9 mouse cellular contexts compared by ENCODE assay signal in the genomic region with DNA sequence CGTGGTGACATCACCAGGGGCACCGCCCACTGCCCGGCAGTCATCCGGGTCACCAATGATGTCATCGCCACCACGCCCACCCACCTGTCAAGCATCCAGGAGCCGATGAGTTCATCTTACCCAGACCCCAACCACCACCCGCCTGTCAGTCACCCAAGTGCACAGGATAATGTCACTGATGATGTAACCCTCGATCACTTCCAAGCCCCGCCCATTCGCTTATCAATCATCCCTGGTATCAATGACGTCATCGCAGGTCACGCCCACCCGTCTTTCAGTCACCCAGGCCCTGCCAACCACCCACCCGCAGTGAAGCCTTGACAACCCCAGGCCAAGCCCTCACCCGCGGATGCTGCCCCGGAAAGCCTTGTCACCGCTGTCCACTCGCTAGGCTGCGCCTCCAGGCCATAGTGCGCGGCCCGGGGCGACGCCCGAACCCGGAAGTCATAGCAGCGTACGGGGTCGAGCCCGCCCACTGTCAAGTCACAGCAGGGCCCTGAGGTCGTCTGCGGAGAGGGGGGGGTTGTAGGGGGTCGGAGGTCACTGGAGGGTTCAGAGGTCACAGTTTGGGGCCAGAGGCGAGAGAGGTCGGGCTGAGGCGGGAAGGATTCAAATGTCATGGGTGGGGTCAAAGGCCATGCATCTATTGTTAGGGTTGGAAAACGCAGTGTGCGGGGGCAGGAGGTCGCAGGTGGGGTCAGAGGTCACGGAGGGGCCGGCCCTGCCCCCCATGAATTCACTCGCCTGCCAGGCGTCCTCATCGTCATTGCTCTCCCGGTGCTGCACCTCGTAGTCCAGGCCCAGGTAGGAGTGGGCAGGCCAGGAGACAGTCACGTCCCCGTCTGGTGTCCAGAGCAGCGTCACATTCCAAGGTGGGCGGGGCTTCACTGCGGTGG. TPM values are rescaled to one million over a fixed set of nuclear protein-coding genes. Genes with fewer than 3 reads are reported as not detected.
A peak's percentile ranks its signal among the peaks of the same experiment; 100 is the strongest.
DNase-seq lines count a peak whose midpoint lies in the region; ATAC-seq and TF ChIP-seq lines count a peak whose summit lies in the region.
"Had no signal": no experiment of that assay in that cellular context is flagged by ENCODE, and none has a peak within 500 bp of the region (broad histone marks: within the 10 kb centered on the region; RNA-seq: fewer than 3 reads in every experiment).

No protein-coding gene starts in this region.

- no peak for TF ChIP-seq EP300 in heart, postnatal 0 days (IDR thresholded peaks at IDR 0.05; ENCODE audit: low read depth)

- ATAC-seq in heart, postnatal 0 days (ENCODE audit: insufficient read depth, low read depth), result no peak

- H3K27me3 ChIP-seq in E14TG2a.4 (ENCODE audit: insufficient read depth, low read length), result no peaks in the 10 kb centered on the region
- no peaks in the 10 kb centered on the region for H3K27me3 ChIP-seq in embryonic facial prominence, embryonic 10.5 days (replicated peaks; ENCODE audit: low read depth, poor library complexity, severe bottlenecking)
- no peaks in the 10 kb centered on the region for H3K27me3 ChIP-seq in heart, postnatal 0 days (ENCODE audit: control insufficient read depth, insufficient read depth, low read length)
- H3K27me3 ChIP-seq in midbrain, embryonic 10.5 days (ENCODE audit: low read depth, poor library complexity, severe bottlenecking), result no peaks in the 10 kb centered on the region

- H3K4me3 ChIP-seq in E14TG2a.4 (replicated peaks; ENCODE audit: low read length), result peak overlapping the region; percentile 79
- H3K4me3 ChIP-seq in embryonic facial prominence, embryonic 10.5 days, result peak overlapping the region; percentile 74
- H3K4me3 ChIP-seq in heart, postnatal 0 days (ENCODE audit: low read depth, low read length), result peak overlapping the region; percentile 71
- H3K4me3 ChIP-seq in midbrain, embryonic 10.5 days, result peak overlapping the region; percentile 76

- H3K9me3 ChIP-seq in E14TG2a.4 (ENCODE audit: low read length), result peaks cover 35% of the 10 kb centered on the region
- peaks cover 72% of the 10 kb centered on the region for H3K9me3 ChIP-seq in embryonic facial prominence, embryonic 10.5 days
- peaks cover 43% of the 10 kb centered on the region for H3K9me3 ChIP-seq in heart, postnatal 0 days (replicated peaks; ENCODE audit: control insufficient read depth, low read length)
- peaks cover 70% of the 10 kb centered on the region for H3K9me3 ChIP-seq in midbrain, embryonic 10.5 days (replicated peaks)

- no peak overlapping the region for H3K4me2 ChIP-seq in heart, postnatal 0 days (ENCODE audit: low read depth, low read length)

- peak; percentile 81 for DNase-seq in cerebellum, adult 11 months
- DNase-seq in cerebellum, postnatal 4 days (ENCODE audit: low spot score in 2 of 2), result no peak
- DNase-seq in embryonic facial prominence, embryonic 10.5 days (ENCODE audit: low spot score), result peak; percentile 29
- DNase-seq in heart, postnatal 0 days (ENCODE audit: low spot score), result no peak
- peak; percentile 55 for DNase-seq in layer of hippocampus, adult 9-11 months
- DNase-seq in midbrain, embryonic 10.5 days (ENCODE audit: low spot score), result peak; percentile 12
- peak; percentile 23 for DNase-seq in thymus, postnatal 0 days (ENCODE audit: low spot score)

- H3K4me1 ChIP-seq in E14TG2a.4 (replicated peaks; ENCODE audit: low read depth, low read length), result 0 out of 2 replicates have a peak, but pooled peaks cover 5% of the 10 kb centered on the region
- H3K4me1 ChIP-seq in embryonic facial prominence, embryonic 10.5 days, result no peaks in the 10 kb centered on the region
- H3K4me1 ChIP-seq in heart, postnatal 0 days (ENCODE audit: control insufficient read depth, insufficient read depth), result no peaks in the 10 kb centered on the region
- 0 out of 2 replicates have a peak, but pooled peaks cover 5% of the 10 kb centered on the region for H3K4me1 ChIP-seq in midbrain, embryonic 10.5 days

- 77% methylated on average over 54 of the region's 54 CpGs for WGBS in embryonic facial prominence, embryonic 10.5 days
- 75% methylated on average over 54 of the region's 54 CpGs for WGBS in heart, postnatal 0 days
- WGBS in midbrain, embryonic 10.5 days, result 75% methylated on average over 54 of the region's 54 CpGs

- no peak overlapping the region for H3K9ac ChIP-seq in heart, postnatal 0 days (replicated peaks; ENCODE audit: low read depth, low read length)
- H3K9ac ChIP-seq: liver, embryonic 14.5 days had no signal

- TF ChIP-seq CTCF in E14TG2a.4 (conservative IDR thresholded peaks at IDR 0.05; ENCODE audit: low read length), result no peak
- no peak for TF ChIP-seq CTCF in heart, postnatal 0 days (IDR thresholded peaks at IDR 0.05; ENCODE audit: low read depth)

- H3K36me3 ChIP-seq in E14TG2a.4 (ENCODE audit: insufficient read depth, low read length), result peaks cover 5% of the 10 kb centered on the region
- H3K36me3 ChIP-seq in embryonic facial prominence, embryonic 10.5 days (replicated peaks), result peaks cover 42% of the 10 kb centered on the region
- H3K36me3 ChIP-seq in heart, postnatal 0 days (replicated peaks; ENCODE audit: control insufficient read depth, insufficient read depth, low read length), result 0 out of 2 replicates have a peak, but pooled peaks cover 3% of the 10 kb centered on the region
- H3K36me3 ChIP-seq in midbrain, embryonic 10.5 days, result peaks cover 18% of the 10 kb centered on the region

- peak overlapping the region; percentile 80 for H3K27ac ChIP-seq in embryonic facial prominence, embryonic 10.5 days (replicated peaks)
- peak overlapping the region; percentile 88; the same call in 1 of the 2 replicates for H3K27ac ChIP-seq in heart, postnatal 0 days (ENCODE audit: low read depth)
- peak overlapping the region; percentile 88 for H3K27ac ChIP-seq in midbrain, embryonic 10.5 days (replicated peaks)

RNA-seq across cellular contexts. Expression of a gene that starts 2.9 kb away (rescaled TPM):
- polyA plus RNA-seq in embryonic facial prominence, embryonic 10.5 days (2016; fragmentation: Nextera tagmentation; extraction: Ambion mirVana), result 3.7 and 4.6 TPM in 2 replicates
- 10.4 and 13.2 TPM in 2 replicates for total RNA-seq in heart, postnatal 0 days (2014; rRNA removed; ENCODE audit: low replicate concordance)
- 10.6 and 11.5 TPM in 2 replicates for polyA plus RNA-seq in heart, postnatal 0 days (2015; fragmentation: Nextera tagmentation; extraction: Ambion mirVana)
- polyA plus RNA-seq in midbrain, embryonic 10.5 days (2016; fragmentation: Nextera tagmentation; extraction: Ambion mirVana), result 3.7 and 3.9 TPM in 2 replicates
- 24.9 and 27.2 TPM in 2 replicates for polyA plus RNA-seq in thymus, postnatal 0 days (2015; fragmentation: Nextera tagmentation; extraction: Ambion mirVana)

Comparison
In these comparisons a context has a peak if more than half of its experiments do, and no peak if none do; other contexts are left out.
1. DNase-seq: peak in cerebellum, adult 11 months (single experiment), embryonic facial prominence, embryonic 10.5 days (single experiment), layer of hippocampus, adult 9-11 months (single experiment), midbrain, embryonic 10.5 days (single experiment) and thymus, postnatal 0 days (single experiment); none in cerebellum, postnatal 4 days (0 of 2) and heart, postnatal 0 days (single experiment).
2. Peak in every context shown above with its lines, with median percentiles within 50 percentile points of each other: H3K4me3 ChIP-seq and H3K27ac ChIP-seq.